Mouse (Mus musculus): ENCODE data around the gene Tas2r135. TPM values are rescaled to one million over a fixed set of nuclear protein-coding genes. Genes with fewer than 3 reads are reported as not detected.

Tas2r135 gene
- polyA plus RNA-seq, 1 experiment from 2014 or later: not detected

- 55% methylated on average over 2 of the region's 2 CpGs for WGBS
- no peaks in the 10 kb centered on the region for H3K9me3 ChIP-seq
- no peak for ATAC-seq (ENCODE audit: extremely low read depth, insufficient number of reproducible peaks, low FRiP score, low TSS enrichment)
These were observed 30.3 kb downstream of the Tas2r135 start for GRCm38 (mm10) chr6:42435490-42435889.

GRCm38 (mm10) chr6:42441395-42441794, 36.2 kb downstream of the Tas2r135 start:
- no peaks in the 10 kb centered on the region for H3K9me3 ChIP-seq
- no peak overlapping the region for H3K4me3 ChIP-seq
- H3K27ac ChIP-seq (replicated peaks): no peak overlapping the region
- H3K36me3 ChIP-seq: no peaks in the 10 kb centered on the region
- no peak for ATAC-seq (ENCODE audit: extremely low read depth, insufficient number of reproducible peaks, low FRiP score, low TSS enrichment)
- no peaks in the 10 kb centered on the region for H3K4me1 ChIP-seq
- WGBS: 31% methylated on average over 2 of the region's 2 CpGs
- no peak overlapping the region for H3K9ac ChIP-seq
- no peaks in the 10 kb centered on the region for H3K27me3 ChIP-seq (replicated peaks)
- H3K4me2 ChIP-seq: no peak overlapping the region

More at GRCm38 (mm10) chr6:42435490-42435889, 30.3 kb downstream of the Tas2r135 start:
- no peaks in the 10 kb centered on the region for H3K27me3 ChIP-seq (replicated peaks)
- no peak overlapping the region for H3K4me2 ChIP-seq
- H3K4me1 ChIP-seq: peaks cover 5% of the 10 kb centered on the region; the same call in 1 of the 2 replicates
- no peaks in the 10 kb centered on the region for H3K36me3 ChIP-seq
- no peak overlapping the region for H3K9ac ChIP-seq
- no peak overlapping the region for H3K27ac ChIP-seq (replicated peaks)
- no peak overlapping the region for H3K4me3 ChIP-seq

GRCm38 (mm10) chr6:42444491-42444890, 39.3 kb downstream of the Tas2r135 start:
- Histone ChIP-seq H3K4me2 (no peak overlapping the region), H3K27me3 (replicated peaks) (no peaks in the 10 kb centered on the region), H3K4me3 (no peak overlapping the region), H3K27ac (replicated peaks) (no peak overlapping the region), H3K4me1 (no peaks in the 10 kb centered on the region), H3K9me3 (no peaks in the 10 kb centered on the region), H3K9ac (no peak overlapping the region), H3K36me3 (no peaks in the 10 kb centered on the region)
- WGBS: 69% methylated on average over 2 of the region's 2 CpGs
- ATAC-seq (ENCODE audit: extremely low read depth, insufficient number of reproducible peaks, low FRiP score, low TSS enrichment): no peak

- Histone ChIP-seq H3K27me3 (replicated peaks) (no peaks in the 10 kb centered on the region), H3K4me3 (no peak overlapping the region), H3K4me2 (no peak overlapping the region)
These were observed 42.1 kb downstream of the Tas2r135 start for GRCm38 (mm10) chr6:42447381-42447780.

More at GRCm38 (mm10) chr6:42447381-42447780, 42.1 kb downstream of the Tas2r135 start:
- H3K4me1 ChIP-seq: no peaks in the 10 kb centered on the region
- ATAC-seq (ENCODE audit: extremely low read depth, insufficient number of reproducible peaks, low FRiP score, low TSS enrichment): no peak
- no peaks in the 10 kb centered on the region for H3K36me3 ChIP-seq
- no peak overlapping the region for H3K9ac ChIP-seq
- 76% methylated on average over 2 of the region's 2 CpGs for WGBS
- H3K27ac ChIP-seq (replicated peaks): no peak overlapping the region
- H3K9me3 ChIP-seq: no peaks in the 10 kb centered on the region

Other genes with a start within 250 kb of the Tas2r135 start
- gene Tas2r144, start 190.1 kb upstream of the Tas2r135 start, polyA plus RNA-seq (2015; fragmentation: Nextera tagmentation; extraction: Ambion mirVana): not detected in 2 replicates
- 11.7 and 14.0 TPM in 2 replicates for gene Gstk1, start 159.5 kb upstream of the Tas2r135 start, polyA plus RNA-seq (2015; fragmentation: Nextera tagmentation; extraction: Ambion mirVana)
- gene Tmem139, start 143.5 kb upstream of the Tas2r135 start, polyA plus RNA-seq (2015; fragmentation: Nextera tagmentation; extraction: Ambion mirVana): 0.29 TPM in 1 of 2 replicates, not detected in the other
- 30.9 and 31.8 TPM in 2 replicates for gene Casp2, start 140.4 kb upstream of the Tas2r135 start, polyA plus RNA-seq (2015; fragmentation: Nextera tagmentation; extraction: Ambion mirVana)
- 0.50 and 0.67 TPM in 2 replicates for gene Clcn1, start 118.7 kb upstream of the Tas2r135 start, polyA plus RNA-seq (2015; fragmentation: Nextera tagmentation; extraction: Ambion mirVana)
- 0.17 TPM in 2 replicates for gene Fam131b, start 80.8 kb upstream of the Tas2r135 start, polyA plus RNA-seq (2015; fragmentation: Nextera tagmentation; extraction: Ambion mirVana)
- 156 and 173 TPM in 2 replicates for gene Zyx, start 55.8 kb upstream of the Tas2r135 start, polyA plus RNA-seq (2015; fragmentation: Nextera tagmentation; extraction: Ambion mirVana)
- gene Epha1, start 32.2 kb upstream of the Tas2r135 start, polyA plus RNA-seq (2015; fragmentation: Nextera tagmentation; extraction: Ambion mirVana): 3.3 and 3.4 TPM in 2 replicates
- gene Tas2r143, start 5.2 kb upstream of the Tas2r135 start, polyA plus RNA-seq (2015; fragmentation: Nextera tagmentation; extraction: Ambion mirVana): not detected in 2 replicates
- not detected in 2 replicates for gene Tas2r126, start 29.1 kb downstream of the Tas2r135 start, polyA plus RNA-seq (2015; fragmentation: Nextera tagmentation; extraction: Ambion mirVana)
- not detected in 2 replicates for gene Olfr458, start 59.8 kb downstream of the Tas2r135 start, polyA plus RNA-seq (2015; fragmentation: Nextera tagmentation; extraction: Ambion mirVana)
- gene Olfr457, start 70.9 kb downstream of the Tas2r135 start, polyA plus RNA-seq (2015; fragmentation: Nextera tagmentation; extraction: Ambion mirVana): not detected in 2 replicates
- not detected in 2 replicates for gene Olfr456, start 81.8 kb downstream of the Tas2r135 start, polyA plus RNA-seq (2015; fragmentation: Nextera tagmentation; extraction: Ambion mirVana)
- not detected in 2 replicates for gene Olfr455, start 142.2 kb downstream of the Tas2r135 start, polyA plus RNA-seq (2015; fragmentation: Nextera tagmentation; extraction: Ambion mirVana)
- gene Tcaf3, start 192.3 kb downstream of the Tas2r135 start, polyA plus RNA-seq (2015; fragmentation: Nextera tagmentation; extraction: Ambion mirVana): not detected in 2 replicates
- 2.3 and 2.8 TPM in 2 replicates for gene Tcaf2, start 239.8 kb downstream of the Tas2r135 start, polyA plus RNA-seq (2015; fragmentation: Nextera tagmentation; extraction: Ambion mirVana)